Mouse (Mus musculus) adrenal gland, postnatal 14 days (tissue): ENCODE results near the gene Ccdc42. TPM values are rescaled to one million over a fixed set of nuclear protein-coding genes. Genes with fewer than 3 reads are reported as not detected.

Experiments
- total RNA-seq: library from RNA; stranded (reverse); gene quantifications from 2 replicates; pipeline ENCODE4 v1.2.3, GENCODE M21; 2021

Ccdc42 gene
- total RNA-seq, 1 experiment from 2014 or later: not detected

Other genes with a start within 250 kb of the Ccdc42 start
- gene Ntn1, start 186.2 kb upstream of the Ccdc42 start, total RNA-seq: 7.5 and 8.8 TPM in 2 replicates
- 0.67 and 4.2 TPM in 2 replicates for gene Pik3r5, start 154.9 kb upstream of the Ccdc42 start, total RNA-seq
- gene Pik3r6, start 84.0 kb upstream of the Ccdc42 start, total RNA-seq: 4.4 and 5.1 TPM in 2 replicates
- 0.15 TPM in 1 of 2 replicates, not detected in the other for gene Mfsd6l, start 30.8 kb upstream of the Ccdc42 start, total RNA-seq
- 34.4 and 36.0 TPM in 2 replicates for gene Myh10, start 104.5 kb downstream of the Ccdc42 start, total RNA-seq